Mouse (Mus musculus) kidney, adult 2 months (tissue): ENCODE data around the gene Rap1a. TPM values are rescaled to one million over a fixed set of nuclear protein-coding genes. Genes with fewer than 3 reads are reported as not detected.
A peak's percentile ranks its signal among the peaks of the same experiment; 100 is the strongest.
"Not testable (repeated sequence)": the region's sequence is repeated elsewhere in the genome, so short reads cannot be mapped to it uniquely, and the experiment has no call there.

Source experiments
- DNase-seq: peaks from one replicate; pipeline ENCODE4 v3.0.0; 2021
- H3K27ac ChIP-seq: fragments of 200-500 bp; 2 replicates; pipeline ENCODE4 v1.5.1; 2012; ENCODE audit warnings: low read depth, low read length, control low read depth, inconsistent platforms; ENCODE audit not compliant: insufficient read depth
- H3K27me3 ChIP-seq: fragments of 200-500 bp; replicated peaks from 2 replicates; pipeline ENCODE4 v1.6.1; 2012; ENCODE audit warnings: mild to moderate bottlenecking, moderate library complexity, low read length, inconsistent platforms; ENCODE audit not compliant: control insufficient read depth, insufficient read depth
- H3K36me3 ChIP-seq: fragments of 200-500 bp; 2 replicates; pipeline ENCODE4 v1.6.1; 2012; ENCODE audit warnings: mild to moderate bottlenecking, moderate library complexity, low read length, inconsistent platforms; ENCODE audit not compliant: control insufficient read depth, insufficient read depth
- H3K4me1 ChIP-seq: fragments of 200-500 bp; 2 replicates; pipeline ENCODE4 v1.6.1; 2011; ENCODE audit warnings: low read length; ENCODE audit not compliant: control insufficient read depth, insufficient read depth
- H3K4me3 ChIP-seq: fragments of 200-500 bp; 2 replicates; pipeline ENCODE4 v1.5.1; 2011; ENCODE audit warnings: mild to moderate bottlenecking, low read depth, low read length, control low read depth; ENCODE audit not compliant: insufficient read depth
- CTCF ChIP-seq: fragments of 200-500 bp; conservative IDR thresholded peaks from 2 replicates; pipeline ENCODE4 v1.5.1; 2011; ENCODE audit warnings: low read depth, mild to moderate bottlenecking, control low read depth, low read length, moderate library complexity, mixed read lengths; ENCODE audit not compliant: insufficient read depth, insufficient read length
- POLR2A ChIP-seq: fragments of 200-500 bp; IDR thresholded peaks from one replicate; pipeline ENCODE4 v1.6.1; 2011; ENCODE audit warnings: low read depth, low read length, control low read depth
- WGBS: fragments of 180-500 bp; shearing (Covaris S2); methylation state at CpG from one replicate; pipeline ENCODE4 v1.1.7; 2018; 5-methylcytosine and 5-hydroxymethylcytosine counted together
- polyA plus RNA-seq: library from polyadenylated mRNA; depleted of rRNA; stranded (reverse); fragments of >200 nt; gene quantifications from 2 replicates; pipeline ENCODE4 v1.2.3, GENCODE M21; 2012

Gene Rap1a
- polyA plus RNA-seq, 1 experiment, result 14.3 TPM

DNA sequence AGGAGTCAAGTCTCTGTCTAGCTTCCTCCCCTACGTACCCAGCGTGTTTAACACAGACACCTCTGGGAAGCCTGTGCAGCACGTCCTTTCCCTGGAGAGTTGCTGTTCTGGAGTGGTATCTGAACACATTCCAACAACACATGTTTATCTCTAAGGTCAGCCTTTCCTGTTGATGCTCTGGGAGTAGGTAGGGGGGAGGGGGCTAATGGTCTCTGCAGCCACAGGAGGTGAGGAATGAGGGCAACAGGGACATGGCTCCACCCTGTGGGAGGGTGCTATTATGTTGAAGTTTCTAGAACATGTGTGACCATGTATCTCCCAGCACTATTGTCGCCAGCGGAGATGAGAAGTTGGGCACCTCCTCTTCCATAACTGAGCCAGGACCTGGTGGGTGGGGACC is 99.7 kb downstream of the Rap1a start:
- no peaks in the 10 kb centered on the region for H3K36me3 ChIP-seq
- TF ChIP-seq CTCF, result no peak
- no peak for TF ChIP-seq POLR2A
- 77% methylated on average over 5 of the region's 5 CpGs for WGBS
- DNase-seq, result peak; percentile 63
- H3K27me3 ChIP-seq, result no peaks in the 10 kb centered on the region
- H3K4me1 ChIP-seq, result no peaks in the 10 kb centered on the region
- H3K27ac ChIP-seq, result no peak overlapping the region
- no peak overlapping the region for H3K4me3 ChIP-seq

DNA sequence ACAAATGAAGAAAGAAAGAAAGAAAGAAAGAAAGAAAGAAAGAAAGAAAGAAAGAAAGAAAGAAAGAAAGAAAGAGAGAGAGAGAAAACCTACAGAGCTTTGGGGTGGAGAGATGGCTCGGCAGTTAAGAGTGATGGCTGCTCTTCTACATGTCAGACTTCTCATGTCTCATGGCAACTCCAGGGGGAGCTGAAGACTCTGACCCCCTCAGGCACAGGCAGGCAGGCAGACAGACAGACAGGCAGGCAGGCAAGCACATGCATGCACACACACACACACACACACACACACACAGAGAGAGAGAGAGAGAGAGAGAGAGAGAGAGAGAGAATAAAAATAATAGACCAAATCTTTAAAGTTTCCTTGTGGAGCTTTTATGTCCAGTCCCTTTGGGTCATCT is 100.3 kb downstream of the Rap1a start:
- H3K4me3 ChIP-seq, H3K4me1 ChIP-seq, DNase-seq, H3K36me3 ChIP-seq, H3K27me3 ChIP-seq, H3K27ac ChIP-seq: not testable (repeated sequence)
- WGBS, result 50% methylated on average over 1 of the region's 1 CpGs

DNA sequence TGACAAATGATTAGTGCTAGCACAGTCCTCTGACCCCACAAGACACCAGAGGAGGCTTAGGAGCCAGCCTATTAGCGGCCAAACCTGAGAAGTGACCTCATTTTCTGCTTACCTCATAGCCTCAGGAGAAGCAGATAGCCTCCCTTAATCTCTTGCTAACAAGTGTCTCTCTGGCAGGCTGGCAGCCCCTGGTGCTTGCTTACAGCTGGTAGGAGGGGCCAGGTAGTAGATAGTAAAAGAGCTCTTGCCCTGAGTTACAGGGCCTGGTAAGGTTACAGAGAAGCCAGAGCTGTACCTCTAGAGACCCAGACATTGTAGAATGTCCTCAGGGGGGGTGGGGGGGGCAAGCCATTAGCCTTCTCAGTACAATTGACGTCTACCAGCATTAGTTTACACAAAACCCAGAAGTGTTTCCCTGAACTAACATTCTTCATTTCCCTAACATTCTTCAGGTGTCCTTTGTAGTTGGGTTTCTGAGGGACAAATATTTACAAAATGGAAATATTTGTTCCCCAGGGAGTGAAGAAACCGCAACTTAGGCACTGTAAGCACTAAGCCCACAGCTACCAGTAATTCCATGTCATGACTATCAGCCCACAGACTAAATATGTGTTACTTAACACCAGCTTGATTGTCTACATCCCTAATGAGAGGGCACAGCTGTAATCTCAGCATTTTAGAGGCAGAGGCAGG is 101.7 kb downstream of the Rap1a start:
- no peak overlapping the region for H3K4me3 ChIP-seq
- H3K27ac ChIP-seq, result no peak overlapping the region
- no peak for DNase-seq
- no peaks in the 10 kb centered on the region for H3K36me3 ChIP-seq
- TF ChIP-seq CTCF, result no peak
- no peak for TF ChIP-seq POLR2A
- H3K27me3 ChIP-seq, result no peaks in the 10 kb centered on the region
- WGBS, result 82% methylated on average over 3 of the region's 3 CpGs
- no peaks in the 10 kb centered on the region for H3K4me1 ChIP-seq

DNA sequence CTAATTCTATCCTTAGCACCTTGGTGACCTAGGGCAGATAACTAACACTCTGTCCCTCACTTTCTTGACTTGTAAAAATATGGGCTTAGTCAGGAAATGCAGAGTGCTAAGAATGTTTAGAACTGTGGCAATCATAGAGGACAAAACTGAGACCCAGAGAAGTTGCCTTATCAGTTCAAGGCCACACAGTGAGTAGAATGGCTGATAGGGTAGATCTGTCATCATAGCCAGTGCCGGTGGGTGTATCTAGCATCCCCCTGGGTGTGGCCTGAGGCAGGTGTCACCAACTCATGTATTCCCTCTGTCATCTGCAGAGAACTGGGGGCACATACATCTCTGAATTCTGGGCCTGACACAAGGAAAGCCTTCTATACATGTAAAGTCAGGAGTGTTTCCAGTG is 102.8 kb downstream of the Rap1a start:
- TF ChIP-seq POLR2A, result no peak

DNA sequence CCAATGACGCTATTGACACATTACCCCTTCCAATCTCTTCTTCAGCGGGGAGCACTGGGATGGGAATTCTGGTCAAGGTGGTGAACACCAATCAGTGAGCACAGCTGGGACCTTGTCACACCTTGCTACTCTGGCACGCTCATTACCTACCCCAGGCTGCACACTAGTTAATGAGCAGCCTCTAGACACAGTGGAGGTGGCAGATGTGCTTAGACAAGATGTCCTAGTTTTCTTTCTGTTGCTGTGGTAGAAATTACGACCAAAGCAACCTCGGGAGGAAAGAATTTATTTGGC is 104.0 kb downstream of the Rap1a start:
- Histone ChIP-seq H3K4me1 (no peaks in the 10 kb centered on the region), H3K4me3 (no peak overlapping the region), H3K27ac (no peak overlapping the region), H3K36me3 (no peaks in the 10 kb centered on the region), H3K27me3 (no peaks in the 10 kb centered on the region)
- TF ChIP-seq CTCF (no peak), POLR2A (no peak)
- DNase-seq, result no peak
- 56% methylated on average over 5 of the region's 5 CpGs for WGBS

More for the DNA sequence above, 102.8 kb downstream of the Rap1a start:
- no peak overlapping the region for H3K27ac ChIP-seq
- WGBS, result 97% methylated on average over 1 of the region's 1 CpGs
- DNase-seq, result no peak
- no peaks in the 10 kb centered on the region for H3K36me3 ChIP-seq
- no peaks in the 10 kb centered on the region for H3K4me1 ChIP-seq
- H3K4me3 ChIP-seq, result no peak overlapping the region
- H3K27me3 ChIP-seq, result no peaks in the 10 kb centered on the region

DNA sequence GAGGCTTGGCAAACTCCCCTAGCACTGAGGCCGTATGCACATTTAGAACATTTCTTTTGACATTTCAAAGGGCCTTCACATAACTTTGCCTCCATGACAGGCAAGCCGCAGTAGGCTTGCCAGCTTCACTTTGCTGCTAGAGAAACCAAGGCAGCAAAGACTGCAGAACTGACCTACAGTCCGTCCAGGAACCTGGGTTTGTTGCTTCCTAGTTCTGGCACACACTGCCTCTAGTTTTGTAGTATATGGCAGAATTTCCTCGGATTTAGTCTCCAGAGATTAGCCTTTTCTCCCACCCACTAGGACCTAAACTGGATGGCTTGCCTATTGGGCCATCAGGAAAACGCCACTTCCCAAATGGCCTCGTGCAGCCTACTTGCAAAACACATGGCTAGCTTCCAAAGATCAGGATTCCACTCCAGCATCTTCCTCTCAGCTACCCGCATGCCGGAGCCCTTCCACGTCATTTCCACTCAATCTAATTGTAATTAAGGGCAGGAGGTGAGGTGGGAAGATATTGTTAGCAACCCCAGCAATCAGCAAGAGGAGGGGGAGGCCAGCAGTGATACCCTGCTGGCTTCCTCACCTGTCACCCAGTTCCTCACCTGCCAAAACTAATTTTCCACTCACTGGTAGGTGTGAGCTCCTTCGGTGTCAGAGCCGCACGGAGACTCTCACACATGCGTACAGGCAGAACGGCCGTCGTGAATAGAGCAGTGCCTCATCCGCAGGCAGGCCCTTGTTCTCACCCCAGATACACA is 104.6 kb downstream of the Rap1a start:
- Histone ChIP-seq H3K4me3 (no peak overlapping the region), H3K36me3 (no peaks in the 10 kb centered on the region), H3K4me1 (no peaks in the 10 kb centered on the region), H3K27ac (no peak overlapping the region), H3K27me3 (no peaks in the 10 kb centered on the region)
- 71% methylated on average over 17 of the region's 17 CpGs for WGBS
- TF ChIP-seq CTCF, result no peak
- TF ChIP-seq POLR2A, result no peak
- no peak for DNase-seq

DNA sequence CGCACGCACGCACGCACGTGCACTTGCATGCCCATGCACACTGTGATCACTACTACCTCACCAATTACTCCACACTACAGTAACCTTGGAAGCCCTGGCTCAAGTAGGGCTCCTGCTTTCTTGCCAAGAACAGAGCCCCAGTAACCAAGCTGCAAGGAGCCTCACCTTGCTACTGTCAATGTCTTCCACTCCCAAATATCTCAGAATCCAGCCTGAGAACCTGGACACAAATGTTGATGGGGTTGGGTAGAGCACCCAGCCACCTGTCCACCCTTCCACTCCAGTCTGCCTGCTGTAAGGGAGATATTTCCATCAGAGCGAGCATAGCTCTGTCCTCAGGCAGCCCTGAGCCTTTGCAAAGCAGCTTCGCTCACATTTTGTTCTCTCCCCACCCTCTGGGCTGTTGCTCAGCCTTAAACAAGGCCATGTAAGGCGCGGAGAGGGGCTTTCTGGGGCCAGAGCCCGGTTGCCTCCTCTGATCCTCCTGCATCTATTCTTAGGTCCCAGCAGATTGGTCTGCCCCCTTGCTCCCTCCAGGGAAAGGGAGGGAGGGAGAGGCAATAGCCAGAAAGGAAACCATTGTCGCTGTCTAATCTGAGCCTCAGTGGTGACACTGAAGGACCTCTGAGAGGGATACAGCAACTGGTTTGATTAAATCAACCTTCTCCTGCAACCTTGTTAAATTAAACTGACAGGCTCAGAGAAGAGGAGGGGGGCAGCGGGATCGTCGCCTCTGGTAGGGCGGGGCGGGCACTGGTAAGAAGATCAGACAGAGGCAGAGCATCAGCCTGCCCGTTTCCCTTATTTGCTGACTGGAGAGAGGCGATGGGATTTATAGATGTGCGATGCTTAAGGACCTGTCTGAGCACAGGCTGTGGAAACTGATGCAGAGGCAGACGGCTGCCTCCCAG is 105.4 kb downstream of the Rap1a start:
- WGBS, result 39% methylated on average over 20 of the region's 20 CpGs
- no peak for DNase-seq
- Histone ChIP-seq H3K27ac (no peak overlapping the region), H3K4me1 (no peaks in the 10 kb centered on the region), H3K36me3 (no peaks in the 10 kb centered on the region), H3K27me3 (no peaks in the 10 kb centered on the region), H3K4me3 (no peak overlapping the region)
- TF ChIP-seq CTCF, result no peak
- no peak for TF ChIP-seq POLR2A
